Mouse (Mus musculus) megakaryocyte, embryonic 14.5 days (primary cell): ENCODE results near the gene Cbr1.

Experiments used
- FLI1 ChIP-seq: IDR thresholded peaks from 2 replicates; pipeline ENCODE4 v1.6.1; 2012; ENCODE audit warnings: low read length, inconsistent platforms, mixed read lengths
- GATA1 ChIP-seq: IDR thresholded peaks from 3 replicates; pipeline ENCODE4 v1.6.1; 2012; ENCODE audit warnings: mixed read lengths, low read length, inconsistent platforms, borderline replicate concordance

DNA sequence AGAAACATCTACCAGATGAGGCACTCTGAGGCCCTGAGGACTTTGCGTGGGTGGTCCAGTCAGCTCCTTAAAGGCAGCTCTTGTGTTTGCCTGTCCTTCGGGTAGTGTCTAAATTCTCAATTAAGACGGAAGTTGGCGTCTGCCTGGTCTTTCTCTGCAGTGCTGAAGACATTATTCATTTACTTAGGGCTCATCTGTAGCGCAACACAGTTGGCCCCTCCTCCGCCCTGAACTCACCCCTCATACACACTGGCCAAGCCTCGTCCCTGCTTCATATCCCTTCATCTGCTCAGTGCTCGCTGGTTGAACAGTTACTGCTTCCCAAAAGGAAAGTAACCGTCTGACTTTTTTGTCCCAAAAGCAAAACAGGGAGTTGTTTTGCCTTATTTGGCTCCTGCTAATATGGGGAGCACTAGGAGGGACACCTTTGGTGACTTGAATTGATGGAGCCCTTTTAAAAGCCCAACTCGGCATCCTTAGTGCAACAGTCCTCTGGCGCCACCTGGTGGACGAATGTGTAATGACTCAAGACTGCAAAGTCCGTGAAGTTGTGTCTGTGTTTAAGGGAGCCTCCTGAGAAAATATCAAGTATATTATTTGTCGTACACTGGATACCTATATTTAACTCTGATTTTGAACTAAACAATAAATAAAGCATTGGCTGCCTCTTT, 29.1 kb upstream of the Cbr1 start:
- no peak for TF ChIP-seq GATA1
- TF ChIP-seq FLI1, result no peak
